Mouse (Mus musculus) G1E-ER4 (cell line): ENCODE results near the gene Ifna14. TPM values are rescaled to one million over a fixed set of nuclear protein-coding genes. Genes with fewer than 3 reads are reported as not detected.

Source experiments
- GATA1 ChIP-seq: IDR thresholded peaks from one replicate; pipeline ENCODE4 v1.8.0; 2012; ENCODE audit warnings: low read length, inconsistent platforms
- polyA plus RNA-seq: library from polyadenylated mRNA; stranded (reverse); fragments of >175 nt; gene quantifications from 2 replicates; pipeline ENCODE4 v1.2.3, GENCODE M21; 2012

Ifna14 gene
- polyA plus RNA-seq, 1 experiment, result not detected

GRCm38 (mm10) chr4:88525393-88525792 is 46.2 kb downstream of the Ifna14 start:
- no peak for TF ChIP-seq GATA1

GRCm38 (mm10) chr4:88523241-88523640 is 48.4 kb downstream of the Ifna14 start:
- TF ChIP-seq GATA1, result no peak

GRCm38 (mm10) chr4:88522674-88523073 is 48.9 kb downstream of the Ifna14 start, which contains the start of gene Ifnb1:
Gene Ifnb1 (minus strand): TSS chr4:88522774.
- TF ChIP-seq GATA1, result no peak

Other genes with a start within 250 kb of the Ifna14 start
- not detected in 2 replicates for gene Hacd4, start 132.9 kb downstream of the Ifna14 start, polyA plus RNA-seq
- gene Ifnb1, start 49.0 kb downstream of the Ifna14 start, polyA plus RNA-seq, result not detected in 2 replicates
- gene Ifna15, start 13.6 kb downstream of the Ifna14 start, polyA plus RNA-seq, result not detected in 2 replicates
- gene Ifna9, start 20.6 kb upstream of the Ifna14 start, polyA plus RNA-seq, result not detected in 2 replicates
- not detected in 2 replicates for gene Ifna12, start 31.6 kb upstream of the Ifna14 start, polyA plus RNA-seq
- gene C87499, start 62.6 kb upstream of the Ifna14 start, polyA plus RNA-seq, result not detected in 2 replicates
- gene Ifna13, start 72.7 kb upstream of the Ifna14 start, polyA plus RNA-seq, result not detected in 2 replicates
- gene Ifna16, start 105.1 kb upstream of the Ifna14 start, polyA plus RNA-seq, result not detected in 2 replicates
- gene Ifna2, start 112.1 kb upstream of the Ifna14 start, polyA plus RNA-seq, result not detected in 2 replicates
- gene Ifnab, start 119.6 kb upstream of the Ifna14 start, polyA plus RNA-seq, result not detected in 2 replicates
- gene Gm26566, start 150.0 kb upstream of the Ifna14 start, polyA plus RNA-seq, result not detected in 2 replicates
- 6.4 and 7.6 TPM in 2 replicates for gene Klhl9, start 150.7 kb upstream of the Ifna14 start, polyA plus RNA-seq
- not detected in 2 replicates for gene Gm13271, start 183.1 kb upstream of the Ifna14 start, polyA plus RNA-seq
- gene Gm13283, start 188.3 kb upstream of the Ifna14 start, polyA plus RNA-seq, result not detected in 2 replicates
- not detected in 2 replicates for gene Gm13290, start 202.0 kb upstream of the Ifna14 start, polyA plus RNA-seq
- gene Gm13289, start 205.1 kb upstream of the Ifna14 start, polyA plus RNA-seq, result not detected in 2 replicates
- gene Gm13272, start 208.1 kb upstream of the Ifna14 start, polyA plus RNA-seq, result not detected in 2 replicates
- gene Ifnz, start 210.3 kb upstream of the Ifna14 start, polyA plus RNA-seq, result not detected in 2 replicates
- gene Gm13276, start 213.9 kb upstream of the Ifna14 start, polyA plus RNA-seq, result not detected in 2 replicates
- gene Gm13277, start 216.8 kb upstream of the Ifna14 start, polyA plus RNA-seq, result not detected in 2 replicates
- not detected in 2 replicates for gene Gm13278, start 219.8 kb upstream of the Ifna14 start, polyA plus RNA-seq
- not detected in 2 replicates for gene Gm13275, start 222.7 kb upstream of the Ifna14 start, polyA plus RNA-seq
- not detected in 2 replicates for gene Gm13279, start 225.6 kb upstream of the Ifna14 start, polyA plus RNA-seq
- not detected in 2 replicates for gene Gm13285, start 227.9 kb upstream of the Ifna14 start, polyA plus RNA-seq
- gene Gm13287, start 231.5 kb upstream of the Ifna14 start, polyA plus RNA-seq, result not detected in 2 replicates
- gene Gm13288, start 233.7 kb upstream of the Ifna14 start, polyA plus RNA-seq, result not detected in 2 replicates
- gene Ifna7, start 244.4 kb upstream of the Ifna14 start, polyA plus RNA-seq, result not detected in 2 replicates
- gene Ifna11, start 248.2 kb upstream of the Ifna14 start, polyA plus RNA-seq, result not detected in 2 replicates